Mouse (Mus musculus) lung, adult 2 months (tissue): ENCODE results near the gene Pank1. TPM values are rescaled to one million over a fixed set of nuclear protein-coding genes. Genes with fewer than 3 reads are reported as not detected.

Experiments
- DNase-seq: peaks from one replicate; pipeline ENCODE4 v3.0.0; 2022
- H3K4me1 ChIP-seq: fragments of 200-500 bp; 2 replicates; pipeline ENCODE4 v1.6.1; 2011; ENCODE audit warnings: low read length; ENCODE audit not compliant: control insufficient read depth, insufficient read depth
- H3K4me3 ChIP-seq: fragments of 200-500 bp; replicated peaks from 2 replicates; pipeline ENCODE3; 2011; ENCODE audit warnings: low read depth, mild to moderate bottlenecking, control low read depth, low read length; ENCODE audit errors: extremely low read depth
- CTCF ChIP-seq: fragments of 200-500 bp; IDR thresholded peaks from 2 replicates; pipeline ENCODE4 v1.5.1; 2011; ENCODE audit warnings: mild to moderate bottlenecking, low read length, control low read depth; ENCODE audit not compliant: insufficient read depth
- POLR2A ChIP-seq: fragments of 200-500 bp; IDR thresholded peaks from 2 replicates; pipeline ENCODE4 v1.6.1; 2011; ENCODE audit warnings: low read depth, mild to moderate bottlenecking, control low read depth, low read length, borderline replicate concordance; ENCODE audit errors: extremely low read depth
- WGBS: fragments of 180-500 bp; shearing (Covaris S2); methylation state at CpG from one replicate; pipeline ENCODE4 v1.1.7; 2018; 5-methylcytosine and 5-hydroxymethylcytosine counted together
- polyA plus RNA-seq: library from polyadenylated mRNA; depleted of rRNA; stranded (reverse); fragments of >200 nt; gene quantifications from 2 replicates; pipeline ENCODE4 v1.2.3, GENCODE M21; 2012

Pank1 gene
- polyA plus RNA-seq, 1 experiment: 2.6 TPM

- H3K4me3 ChIP-seq: no peak overlapping the region
- TF ChIP-seq POLR2A: no peak
- no peak for TF ChIP-seq CTCF
- H3K4me1 ChIP-seq: no peaks in the 10 kb centered on the region; the same call in 1 of the 2 replicates
- WGBS: 75% methylated on average over 2 of the region's 2 CpGs
- no peak for DNase-seq
Measured at GRCm38 (mm10) chr19:34882443-34882842, 3.2 kb upstream of the Pank1 start.

GRCm38 (mm10) chr19:34881160-34881559 lies 1.9 kb upstream of the Pank1 start:
- Histone ChIP-seq H3K4me3 (no peak overlapping the region), H3K4me1 (no peaks in the 10 kb centered on the region; the same call in 1 of the 2 replicates)
- TF ChIP-seq POLR2A (no peak), CTCF (no peak)
- no peak for DNase-seq
- WGBS: 59% methylated on average over 5 of the region's 5 CpGs

- DNase-seq: no peak
- Histone ChIP-seq H3K4me1 (no peaks in the 10 kb centered on the region; the same call in 1 of the 2 replicates), H3K4me3 (peak overlapping the region; percentile 81)
- WGBS: 21% methylated on average over 6 of the region's 6 CpGs
- no peak for TF ChIP-seq POLR2A
Measured at GRCm38 (mm10) chr19:34879624-34880023, 369 bp upstream of the Pank1 start.

GRCm38 (mm10) chr19:34877898-34878602 lies 1.2 kb downstream of the Pank1 start:
- Histone ChIP-seq H3K4me1 (no peaks in the 10 kb centered on the region; the same call in 1 of the 2 replicates), H3K4me3 (peak overlapping the region; percentile 81)
- no peak for TF ChIP-seq CTCF
- peak; percentile 37; the same call in 1 of the 2 replicates for TF ChIP-seq POLR2A
- WGBS: under 1% methylated on average over 45 of the region's 45 CpGs
- peak; percentile 88 for DNase-seq

- no peaks in the 10 kb centered on the region; the same call in 1 of the 2 replicates for H3K4me1 ChIP-seq
- no peak for DNase-seq
- TF ChIP-seq POLR2A (no peak), CTCF (no peak)
- no peak overlapping the region for H3K4me3 ChIP-seq
- WGBS: 63% methylated on average over 7 of the region's 7 CpGs
Measured at GRCm38 (mm10) chr19:34876676-34877075, 2.6 kb downstream of the Pank1 start.

- no peak for DNase-seq
- Histone ChIP-seq H3K4me3 (no peak overlapping the region), H3K4me1 (no peaks in the 10 kb centered on the region)
- TF ChIP-seq POLR2A (no peak), CTCF (no peak)
- WGBS: 75% methylated on average over 3 of the region's 3 CpGs
Measured at GRCm38 (mm10) chr19:34869375-34869774, 9.9 kb downstream of the Pank1 start.

GRCm38 (mm10) chr19:34868093-34868741 lies 11.0 kb downstream of the Pank1 start:
- no peak overlapping the region for H3K4me3 ChIP-seq
- DNase-seq: no peak

GRCm38 (mm10) chr19:34863737-34864136 lies 15.5 kb downstream of the Pank1 start:
- no peak for DNase-seq
- TF ChIP-seq CTCF (no peak), POLR2A (no peak)
- WGBS: 78% methylated on average over 6 of the region's 6 CpGs
- H3K4me3 ChIP-seq: no peak overlapping the region
- no peaks in the 10 kb centered on the region for H3K4me1 ChIP-seq

More at GRCm38 (mm10) chr19:34868093-34868741, 11.0 kb downstream of the Pank1 start:
- TF ChIP-seq CTCF (no peak), POLR2A (no peak)
- no peaks in the 10 kb centered on the region for H3K4me1 ChIP-seq
- WGBS: 90% methylated on average over 8 of the region's 8 CpGs

GRCm38 (mm10) chr19:34856021-34856651 lies 23.1 kb downstream of the Pank1 start:
- no peaks in the 10 kb centered on the region for H3K4me1 ChIP-seq
- no peak overlapping the region for H3K4me3 ChIP-seq
- no peak for TF ChIP-seq POLR2A
- no peak for TF ChIP-seq CTCF
- WGBS: 50% methylated on average over 12 of the region's 12 CpGs
- DNase-seq: peak; percentile 42
